Mouse (Mus musculus) frontal cortex, adult (tissue): ENCODE measurements around the gene Ppp1r1b.

Experiments
- ATAC-seq: cut with Nextera tagmentation; 2 replicates; pipeline ENCODE4 v1.9.2; 2017; ENCODE audit warnings: mild to moderate bottlenecking, moderate library complexity, mixed read lengths; ENCODE audit not compliant: low TSS enrichment

The Ppp1r1b gene

DNA sequence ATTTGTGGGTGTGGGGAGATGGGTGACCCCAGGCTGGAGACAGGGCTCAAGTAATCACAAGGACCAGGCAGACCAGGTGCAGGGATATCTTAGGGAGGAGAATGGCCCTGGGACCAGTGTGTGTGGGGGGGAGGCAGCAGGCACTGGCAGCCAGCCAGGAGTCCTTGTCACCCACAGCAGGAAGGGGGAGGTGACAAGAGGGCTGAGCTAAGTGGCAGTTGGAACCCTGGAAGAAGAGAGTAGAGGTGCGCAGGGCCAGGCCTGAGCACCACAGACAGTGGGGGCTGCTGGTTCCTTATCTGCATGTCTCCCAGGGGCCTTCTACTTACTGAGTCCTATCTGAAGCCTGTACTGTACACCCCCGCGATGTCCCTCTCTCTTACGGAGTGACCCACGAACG is 45.1 kb downstream of the Ppp1r1b start:
- ATAC-seq = no peak

DNA sequence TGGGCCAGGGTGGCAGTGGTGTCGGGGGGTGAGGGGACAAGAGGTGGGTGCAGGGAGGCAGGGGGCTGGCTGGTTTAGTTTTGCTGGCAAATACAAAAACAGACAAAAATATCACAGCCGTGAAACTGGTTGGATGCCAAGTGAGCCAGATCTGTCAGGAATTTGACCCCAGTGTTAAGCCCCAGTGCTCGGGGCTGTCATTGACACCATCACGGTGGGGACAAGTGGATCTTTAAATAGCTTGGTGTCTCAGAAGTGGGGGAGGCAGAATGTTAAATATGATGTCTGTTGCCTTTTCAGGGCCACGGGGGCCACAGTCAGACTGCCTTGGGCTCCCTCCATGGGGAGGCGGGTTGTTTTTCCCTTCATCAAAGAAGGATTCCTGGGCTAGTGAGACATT is 46.1 kb downstream of the Ppp1r1b start:
- ATAC-seq = no peak

DNA sequence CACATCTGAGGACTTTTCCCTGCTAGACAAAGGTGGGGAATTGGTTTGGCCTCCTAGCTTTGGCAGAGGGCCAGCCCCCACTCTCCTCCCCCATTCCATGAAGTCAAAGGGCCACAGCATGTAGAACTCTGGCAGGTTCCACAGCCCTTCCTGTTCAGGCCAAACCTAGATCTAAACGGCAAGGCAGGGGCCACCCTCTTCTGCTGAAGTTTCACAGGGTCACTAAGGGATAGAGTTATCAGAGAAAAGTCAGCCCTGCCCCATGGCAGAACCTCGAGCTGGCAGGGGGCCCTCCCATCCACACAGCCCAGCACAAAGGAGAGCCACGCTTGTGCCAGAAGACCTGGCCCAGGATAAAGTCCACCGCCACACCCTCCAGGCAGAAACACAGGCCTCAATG is 46.8 kb downstream of the Ppp1r1b start:
- ATAC-seq = no peak

DNA sequence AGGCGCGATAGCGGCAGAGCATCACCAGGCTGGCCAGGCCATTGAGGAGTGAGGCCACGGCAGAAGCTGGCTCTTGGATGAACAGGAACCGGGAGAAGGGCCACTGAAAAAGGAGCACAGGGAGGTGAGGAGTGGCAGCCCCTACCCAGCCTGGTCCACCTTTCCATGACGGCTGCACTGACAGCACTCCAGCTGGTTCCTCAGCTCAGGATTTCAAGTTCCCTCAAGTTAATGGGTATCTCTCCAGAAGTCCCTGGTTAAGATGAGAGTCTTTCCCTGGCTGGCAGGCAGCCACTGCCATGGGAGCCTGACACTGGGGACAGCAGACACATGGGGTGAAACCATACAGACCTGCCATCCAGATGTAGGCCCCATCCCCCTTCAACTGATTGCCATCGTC is 49.7 kb downstream of the Ppp1r1b start:
- no peak for ATAC-seq

DNA sequence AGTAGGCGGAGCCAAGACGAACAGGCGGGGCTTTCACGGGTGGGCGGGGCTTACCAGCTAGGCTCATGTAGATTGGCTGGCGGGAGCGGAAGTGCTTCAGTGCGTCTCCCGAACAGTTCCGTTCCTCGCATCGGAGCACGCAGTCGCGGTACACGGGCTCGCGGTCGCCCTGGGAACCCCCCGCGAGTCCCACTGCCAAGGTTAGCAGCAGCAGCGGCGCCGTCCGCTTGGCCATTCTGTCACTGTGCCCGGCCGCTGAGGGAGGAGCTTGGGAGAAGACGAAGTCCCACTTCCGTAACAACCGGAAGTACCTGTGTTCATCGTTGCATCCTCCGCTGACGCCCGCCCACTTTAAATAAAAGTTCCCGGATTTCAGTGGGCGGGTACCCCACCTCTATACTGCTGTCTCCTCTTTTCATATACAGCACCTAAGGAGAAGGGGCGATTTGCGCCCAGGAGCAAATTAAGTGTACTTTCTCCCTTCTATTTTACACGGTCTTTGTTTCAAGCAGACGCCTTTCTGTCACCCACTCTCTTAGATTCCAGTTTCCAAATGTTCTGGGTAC is 52.0 kb downstream of the Ppp1r1b start, which contains the start of gene Pgap3:
Gene Pgap3, minus strand, starts transcription at position 330 of the 566 bp plus-strand sequence.
- ATAC-seq = peak; percentile 90

DNA sequence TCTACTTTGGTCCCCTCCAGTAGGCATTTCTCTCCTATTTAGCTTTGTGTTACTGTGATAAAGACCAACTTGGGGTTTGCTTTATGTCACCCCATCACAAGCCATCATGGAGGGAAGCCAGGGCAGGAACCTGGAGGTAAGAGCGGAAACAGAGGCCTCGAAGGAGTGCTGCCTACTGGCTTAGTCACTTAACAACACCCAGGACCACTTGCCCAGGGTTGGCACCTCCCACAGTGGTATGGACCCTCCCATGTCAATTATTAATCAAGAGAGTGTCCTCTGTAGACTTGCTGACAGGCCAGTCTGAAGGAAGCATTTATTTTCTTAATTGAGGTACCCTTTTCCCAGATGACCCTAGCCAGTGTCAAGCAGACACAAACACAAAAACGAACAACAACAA is 52.6 kb downstream of the Ppp1r1b start:
- ATAC-seq = no peak

DNA sequence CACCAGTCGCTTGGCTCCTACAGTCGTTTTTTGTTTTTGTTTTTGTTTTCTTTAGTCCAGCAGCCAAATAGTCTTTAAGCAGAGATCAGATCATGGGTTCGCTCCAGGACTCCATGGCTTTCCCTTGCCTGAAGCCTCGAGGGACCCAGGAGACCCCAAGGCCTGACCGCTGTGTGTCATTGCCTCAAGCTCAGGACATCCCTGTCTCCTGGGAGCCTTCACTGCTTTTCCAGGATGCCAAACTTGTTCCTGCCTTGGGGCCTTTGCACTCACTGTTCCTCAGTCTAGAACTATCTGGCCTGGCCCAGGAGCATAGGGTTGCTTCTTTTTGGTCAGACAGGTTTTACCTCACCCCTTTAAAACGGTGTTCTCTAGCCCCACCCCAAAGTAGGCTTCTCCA is 58.4 kb downstream of the Ppp1r1b start:
- no peak for ATAC-seq
